Mouse (Mus musculus): ENCODE measurements around the gene Sox8. TPM values are rescaled to one million over a fixed set of nuclear protein-coding genes. Genes with fewer than 3 reads are reported as not detected.
A peak's percentile ranks its signal among the peaks of the same experiment; 100 is the strongest.

The Sox8 gene
- total and polyA plus RNA-seq, 3 experiments = not detected

- H3K27me3 ChIP-seq (ENCODE audit: control insufficient read depth in 1 of 2, insufficient read depth in 2 of 2, low read length in 2 of 2) = no peaks in the 10 kb centered on the region
- peak overlapping the region; percentile 17; the same call in 1 of the 2 replicates for H3K27ac ChIP-seq (ENCODE audit: control insufficient read depth, low read depth, low read length)
- no peak for TF ChIP-seq GABPA (IDR thresholded peaks at IDR 0.05; ENCODE audit: low read depth, low read length)
- TF ChIP-seq MYC (IDR thresholded peaks at IDR 0.05; ENCODE audit: low read depth, low read length) = no peak
- no peak for TF ChIP-seq EP300 (IDR thresholded peaks at IDR 0.05; ENCODE audit: low read depth in 1 of 2, low read length in 2 of 2)
- TF ChIP-seq CTCF (IDR thresholded peaks at IDR 0.05 in 2 of 3, conservative IDR thresholded peaks at IDR 0.05 in 1 of 3; ENCODE audit: control insufficient read depth in 1 of 3, insufficient read depth in 1 of 3, low read depth in 2 of 3, low read length in 3 of 3, poor library complexity in 1 of 3, severe bottlenecking in 1 of 3) = no peak
- no peak overlapping the region for H3K9ac ChIP-seq (ENCODE audit: control insufficient read depth, low read depth, low read length, poor library complexity, severe bottlenecking)
- no peaks in the 10 kb centered on the region for H3K9me3 ChIP-seq (replicated peaks; ENCODE audit: insufficient read depth, low read length)
- peaks cover 0 to 19% of the 10 kb centered on the region in 2 experiments; a peak in 3 of 4 replicates for H3K36me3 ChIP-seq (ENCODE audit: control insufficient read depth in 1 of 2, insufficient read depth in 2 of 2, low read length in 2 of 2)
- H3K79me2 ChIP-seq (ENCODE audit: control insufficient read depth, insufficient read depth, low read length, poor library complexity) = peaks cover 6% of the 10 kb centered on the region
- no peak overlapping the region for H3K4me3 ChIP-seq (ENCODE audit: control insufficient read depth in 1 of 2, insufficient read depth in 1 of 2, low read depth in 2 of 2, low read length in 2 of 2)
- no peak for DNase-seq (ENCODE audit: low read depth, low spot score)
- H3K4me1 ChIP-seq (ENCODE audit: control insufficient read depth in 1 of 2, insufficient read depth in 2 of 2, low read length in 2 of 2) = peaks cover 0 to 32% of the 10 kb centered on the region in 2 experiments; a peak in 3 of 4 replicates
Measured at GRCm38 (mm10) chr17:25583099-25583498, 12.6 kb upstream of the Sox8 start.

- peaks cover 6% of the 10 kb centered on the region for H3K79me2 ChIP-seq (ENCODE audit: control insufficient read depth, insufficient read depth, low read length, poor library complexity)
- no peaks in the 10 kb centered on the region for H3K9me3 ChIP-seq (replicated peaks; ENCODE audit: insufficient read depth, low read length)
- TF ChIP-seq E2F4 (IDR thresholded peaks at IDR 0.05; ENCODE audit: borderline replicate concordance, low read depth, low read length) (no peak), HCFC1 (IDR thresholded peaks at IDR 0.05; ENCODE audit: low read depth, low read length) (no peak), POLR2AphosphoS2 (IDR thresholded peaks at IDR 0.05; ENCODE audit: low read length) (no peak), CTCF (IDR thresholded peaks at IDR 0.05 in 2 of 3, conservative IDR thresholded peaks at IDR 0.05 in 1 of 3; ENCODE audit: control insufficient read depth in 1 of 3, insufficient read depth in 1 of 3, low read depth in 2 of 3, low read length in 3 of 3, poor library complexity in 1 of 3, severe bottlenecking in 1 of 3) (no peak), GATA1 (IDR thresholded peaks at IDR 0.05; ENCODE audit: low read depth, low read length) (no peak), POLR2AphosphoS5 (IDR thresholded peaks at IDR 0.05; ENCODE audit: borderline replicate concordance, low read depth, low read length) (no peak), UBTF (IDR thresholded peaks at IDR 0.05; ENCODE audit: borderline replicate concordance, insufficient read depth, low read depth, low read length) (no peak), SMC3 (IDR thresholded peaks at IDR 0.05; ENCODE audit: low read depth, low read length) (no peak), ZMIZ1 (IDR thresholded peaks at IDR 0.05; ENCODE audit: low read depth, low read length) (no peak), GABPA (IDR thresholded peaks at IDR 0.05; ENCODE audit: low read depth, low read length) (no peak), MYB (IDR thresholded peaks at IDR 0.05; ENCODE audit: low read depth, low read length) (no peak), USF2 (IDR thresholded peaks at IDR 0.05; ENCODE audit: borderline replicate concordance in 1 of 2, insufficient read depth in 1 of 2, low read depth in 1 of 2, low read length in 2 of 2) (no peak), MAZ (IDR thresholded peaks at IDR 0.05; ENCODE audit: low read depth, low read length) (no peak), ZNF384 (IDR thresholded peaks at IDR 0.05; ENCODE audit: low read depth, low read length) (no peak), ZKSCAN1 (IDR thresholded peaks at IDR 0.05; ENCODE audit: low read depth, low read length) (no peak), SIN3A (IDR thresholded peaks at IDR 0.05; ENCODE audit: low read length) (no peak)
- H3K4me3 ChIP-seq (ENCODE audit: control insufficient read depth in 1 of 2, insufficient read depth in 1 of 2, low read depth in 2 of 2, low read length in 2 of 2) = no peak overlapping the region
- peaks cover 0 to 19% of the 10 kb centered on the region in 2 experiments; a peak in 3 of 4 replicates for H3K36me3 ChIP-seq (ENCODE audit: control insufficient read depth in 1 of 2, insufficient read depth in 2 of 2, low read length in 2 of 2)
- peaks cover 0 to 32% of the 10 kb centered on the region in 2 experiments; a peak in 3 of 4 replicates for H3K4me1 ChIP-seq (ENCODE audit: control insufficient read depth in 1 of 2, insufficient read depth in 2 of 2, low read length in 2 of 2)
- DNase-seq (ENCODE audit: low read depth, low spot score) = no peak
- H3K27me3 ChIP-seq (ENCODE audit: control insufficient read depth in 1 of 2, insufficient read depth in 2 of 2, low read length in 2 of 2) = no peaks in the 10 kb centered on the region
- H3K27ac ChIP-seq (ENCODE audit: control insufficient read depth, low read depth, low read length) = no peak overlapping the region
- H3K9ac ChIP-seq (ENCODE audit: control insufficient read depth, low read depth, low read length, poor library complexity, severe bottlenecking) = no peak overlapping the region
Measured at GRCm38 (mm10) chr17:25582076-25582475, 11.6 kb upstream of the Sox8 start.
